Mouse (Mus musculus) ES-Bruce4 (cell line): ENCODE measurements around the gene Clec4g.

Source experiments
- CTCF ChIP-seq: IDR thresholded peaks from one replicate; pipeline ENCODE4 v1.8.1; 2011; ENCODE audit warnings: low read depth, low read length
- POLR2A ChIP-seq: IDR thresholded peaks from one replicate; pipeline ENCODE4 v1.8.1; 2011; ENCODE audit warnings: low read length; ENCODE audit not compliant: insufficient read depth

DNA sequence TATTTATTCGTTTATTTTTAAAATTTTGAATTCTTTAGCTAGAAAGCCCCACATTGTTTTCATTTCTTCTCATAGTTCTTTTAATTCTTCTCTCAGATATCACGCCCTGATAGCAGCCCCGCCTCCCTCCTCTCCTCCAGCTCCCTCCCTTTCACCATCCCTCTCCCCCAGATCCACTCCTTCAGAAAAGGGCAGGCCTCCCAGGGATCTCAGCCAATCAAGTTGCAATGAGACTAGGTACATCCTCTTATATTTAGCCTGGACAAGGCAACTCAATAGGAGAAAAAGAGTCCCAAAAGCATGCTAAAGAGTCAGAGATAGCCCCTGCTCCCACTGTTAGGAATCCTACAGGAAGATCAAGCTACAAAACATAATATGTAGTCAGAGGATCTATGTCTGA is 45.8 kb downstream of the Clec4g start:
- TF ChIP-seq CTCF (no peak), POLR2A (no peak)
